Mouse (Mus musculus): Measurements from ENCODE around the gene Ipo13.

DNA sequence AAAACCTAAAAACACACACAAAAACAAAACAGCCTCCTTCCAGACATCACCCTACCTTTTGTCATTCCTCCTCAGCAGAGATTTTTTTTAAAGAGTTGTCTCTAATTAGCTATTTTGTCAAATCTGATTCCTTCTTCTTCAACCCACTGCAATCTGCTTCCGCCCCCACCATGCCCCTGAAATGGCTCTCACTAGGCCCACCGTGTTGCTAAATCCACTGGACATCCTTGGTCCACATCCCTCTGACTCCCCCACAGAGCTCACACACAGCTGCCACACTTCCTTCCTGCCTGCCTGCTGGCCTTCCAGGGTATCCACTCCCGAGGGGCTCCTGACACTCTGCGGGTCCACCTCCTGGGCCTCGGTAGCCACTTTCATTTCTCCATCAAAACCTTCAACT is 36.1 kb downstream of the Ipo13 start:
- TF ChIP-seq CTCF (IDR thresholded peaks at IDR 0.05; ENCODE audit: control insufficient read depth, insufficient read depth, insufficient replicate concordance, low read depth, low read length) = no peak
- TF ChIP-seq POLR2A (IDR thresholded peaks at IDR 0.05; ENCODE audit: control insufficient read depth, low read depth, low read length) = no peak
